Mouse (Mus musculus) lung, postnatal 0 days (tissue): ENCODE measurements at regions not wholly inside any gene's neighbourhood (a gene's known extent, or its start where the extent isn't known, plus 50 kb on each side); places are given as distances from the start of the nearest gene placed in this dataset.

Experiments used
- CTCF ChIP-seq: IDR thresholded peaks from 2 replicates; pipeline ENCODE4 v1.5.1; 2016; ENCODE audit warnings: antibody characterized with exemption, mild to moderate bottlenecking
- EP300 ChIP-seq: IDR thresholded peaks from 2 replicates; pipeline ENCODE4 v1.6.1; 2016; ENCODE audit warnings: antibody characterized with exemption, mild to moderate bottlenecking, control low read depth

- TF ChIP-seq CTCF (no peak), EP300 (no peak)
These were observed 576.5 kb upstream of the Cpeb2 start for GRCm38 (mm10) chr5:42656460-42656859.
